Mouse (Mus musculus) liver, embryonic 13.5 days (tissue): ENCODE data around the gene Gm10912. TPM values are rescaled to one million over a fixed set of nuclear protein-coding genes. Genes with fewer than 3 reads are reported as not detected.
A peak's percentile ranks its signal among the peaks of the same experiment; 100 is the strongest.
"Not testable (repeated sequence)": the region's sequence is repeated elsewhere in the genome, so short reads cannot be mapped to it uniquely, and the experiment has no call there.

ENCODE experiments used
- ATAC-seq: fragments of 200-750 bp; cut with Nextera tagmentation; 2 replicates; pipeline ENCODE4 v1.8.0; 2017; ENCODE audit warnings: low read depth, mild to moderate bottlenecking, moderate number of reproducible peaks, moderate library complexity
- DNase-seq: peaks from one replicate; pipeline ENCODE4 v3.0.0; 2022
- H3K27ac ChIP-seq: fragments of 300-500 bp; sonication (generic); 2 replicates; pipeline ENCODE4 v1.5.1; 2015; ENCODE audit warnings: moderate library complexity, mild to moderate bottlenecking, inconsistent platforms
- H3K27me3 ChIP-seq: fragments of 300-500 bp; sonication (generic); 2 replicates; pipeline ENCODE4 v1.6.1; 2015; ENCODE audit warnings: mild to moderate bottlenecking, inconsistent platforms
- H3K36me3 ChIP-seq: fragments of 300-500 bp; sonication (generic); 2 replicates; pipeline ENCODE4 v1.6.1; 2015; ENCODE audit warnings: mild to moderate bottlenecking, inconsistent platforms
- H3K4me1 ChIP-seq: fragments of 300-500 bp; sonication (generic); replicated peaks from 2 replicates; pipeline ENCODE4 v1.6.1; 2015; ENCODE audit warnings: inconsistent platforms
- H3K4me2 ChIP-seq: fragments of 300-500 bp; sonication (generic); 2 replicates; pipeline ENCODE4 v1.6.1; 2015; ENCODE audit warnings: inconsistent platforms, mild to moderate bottlenecking, moderate library complexity
- H3K4me3 ChIP-seq: fragments of 300-500 bp; sonication (generic); replicated peaks from 2 replicates; pipeline ENCODE4 v1.5.1; 2015; ENCODE audit warnings: mild to moderate bottlenecking, inconsistent platforms
- H3K9ac ChIP-seq: fragments of 300-500 bp; sonication (generic); 2 replicates; pipeline ENCODE4 v1.6.1; 2015; ENCODE audit warnings: mild to moderate bottlenecking, inconsistent platforms
- H3K9me3 ChIP-seq: fragments of 300-500 bp; sonication (generic); replicated peaks from 2 replicates; pipeline ENCODE4 v1.6.1; 2016; ENCODE audit warnings: inconsistent platforms
- WGBS: fragments of 180-500 bp; shearing (Covaris S2); methylation state at CpG from one replicate; pipeline ENCODE4 v1.1.7; 2015; ENCODE audit not compliant: insufficient replicate concordance; 5-methylcytosine and 5-hydroxymethylcytosine counted together
- polyA plus RNA-seq: library from polyadenylated mRNA; unstranded; fragments of >200 nt; fragmentation: Nextera tagmentation; extraction: Ambion mirVana; gene quantifications from 2 replicates; pipeline ENCODE4 v1.2.1, GENCODE M21; 2015

Gene Gm10912
- polyA plus RNA-seq: 0.06 TPM in 1 of 2 replicates, not detected in the other

DNA sequence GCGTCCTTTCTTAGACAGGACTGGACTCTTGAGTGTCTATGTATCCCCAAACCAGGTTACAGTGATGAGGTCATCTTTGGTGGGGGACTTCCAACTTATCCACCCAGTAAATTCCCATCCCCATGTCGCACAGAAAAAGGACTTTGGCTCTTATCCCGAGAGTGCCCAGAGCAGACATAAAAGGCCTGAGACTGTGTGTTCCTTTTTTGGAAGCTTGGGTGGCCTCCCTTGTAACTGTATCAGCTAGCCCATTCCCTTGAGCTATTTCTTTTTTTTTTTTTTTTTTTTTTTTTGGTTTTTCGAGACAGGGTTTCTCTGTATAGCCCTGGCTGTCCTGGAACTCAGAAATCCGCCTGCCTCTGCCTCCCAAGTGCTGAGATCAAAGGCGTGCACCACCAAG, at the start of gene Gm10912:
Gm10912 (plus strand) TSS at position 301 of the 400 bp plus-strand sequence.
- DNase-seq, H3K9ac ChIP-seq, H3K9me3 ChIP-seq, H3K4me2 ChIP-seq, H3K4me3 ChIP-seq, ATAC-seq, H3K27me3 ChIP-seq: not testable (repeated sequence)
- Histone ChIP-seq H3K27ac (peak within 1 kb of the TSS; percentile 16), H3K4me1 (peaks cover 64% of the 10 kb centered on the region), H3K36me3 (peaks cover 25% of the 10 kb centered on the region)
- 79% methylated on average over 6 of the region's 6 CpGs for WGBS

DNA sequence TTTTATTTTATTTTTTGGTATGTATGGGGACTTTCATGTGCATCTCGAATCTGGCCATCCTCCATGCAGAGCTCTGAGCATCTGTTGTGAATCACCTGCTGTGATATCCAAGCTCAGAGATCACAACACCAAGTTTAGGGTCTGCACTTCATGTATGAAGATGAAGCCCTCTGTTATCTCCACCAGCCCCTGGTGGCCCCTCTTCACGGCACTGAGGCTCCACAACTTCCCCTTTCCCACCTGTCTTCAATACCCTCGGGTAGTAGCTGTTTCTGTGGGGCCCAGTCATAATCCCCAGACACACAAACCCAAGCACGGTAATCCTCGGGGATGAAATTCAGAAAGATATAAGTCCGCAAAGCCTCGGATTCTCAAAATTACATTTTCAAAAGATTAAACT, 42.5 kb upstream of the Gm10912 start:
- no peaks in the 10 kb centered on the region for H3K36me3 ChIP-seq
- WGBS: 60% methylated on average over 7 of the region's 7 CpGs
- peaks cover 7% of the 10 kb centered on the region for H3K4me1 ChIP-seq
- ATAC-seq (no peak), DNase-seq (no peak)
- H3K9me3 ChIP-seq: peaks cover 6% of the 10 kb centered on the region; the same call in 1 of the 2 replicates
- H3K4me2 ChIP-seq: no peak overlapping the region
- no peak overlapping the region for H3K9ac ChIP-seq
- H3K4me3 ChIP-seq: no peak overlapping the region
- peaks cover 2% of the 10 kb centered on the region; the same call in 1 of the 2 replicates for H3K27me3 ChIP-seq
- H3K27ac ChIP-seq: no peak overlapping the region

DNA sequence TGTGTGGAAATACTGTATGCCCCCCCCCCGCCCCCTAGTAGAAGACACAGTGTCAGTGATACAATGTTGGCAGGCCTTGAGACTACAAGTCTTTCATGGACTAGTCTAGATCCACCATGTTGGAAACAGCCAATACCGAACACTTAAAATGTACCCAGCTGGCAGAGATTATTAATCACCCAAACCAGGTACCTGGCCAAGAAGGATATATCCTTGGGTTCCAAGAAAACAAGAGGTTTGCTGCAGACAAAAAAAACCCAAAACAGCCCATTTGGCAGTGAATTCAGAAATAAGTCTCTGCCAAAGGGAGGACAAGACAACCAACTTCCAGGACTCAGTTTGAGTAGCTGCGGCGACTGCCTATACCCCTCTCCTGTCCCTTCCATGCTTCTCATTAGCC, 41.0 kb upstream of the Gm10912 start:
- Histone ChIP-seq H3K4me2 (no peak overlapping the region), H3K9ac (no peak overlapping the region), H3K27ac (no peak overlapping the region), H3K4me1 (peaks cover 19% of the 10 kb centered on the region), H3K27me3 (no peaks in the 10 kb centered on the region), H3K9me3 (peaks cover 6% of the 10 kb centered on the region; the same call in 1 of the 2 replicates), H3K4me3 (no peak overlapping the region), H3K36me3 (no peaks in the 10 kb centered on the region)
- 84% methylated on average over 4 of the region's 4 CpGs for WGBS
- DNase-seq (no peak), ATAC-seq (no peak)

DNA sequence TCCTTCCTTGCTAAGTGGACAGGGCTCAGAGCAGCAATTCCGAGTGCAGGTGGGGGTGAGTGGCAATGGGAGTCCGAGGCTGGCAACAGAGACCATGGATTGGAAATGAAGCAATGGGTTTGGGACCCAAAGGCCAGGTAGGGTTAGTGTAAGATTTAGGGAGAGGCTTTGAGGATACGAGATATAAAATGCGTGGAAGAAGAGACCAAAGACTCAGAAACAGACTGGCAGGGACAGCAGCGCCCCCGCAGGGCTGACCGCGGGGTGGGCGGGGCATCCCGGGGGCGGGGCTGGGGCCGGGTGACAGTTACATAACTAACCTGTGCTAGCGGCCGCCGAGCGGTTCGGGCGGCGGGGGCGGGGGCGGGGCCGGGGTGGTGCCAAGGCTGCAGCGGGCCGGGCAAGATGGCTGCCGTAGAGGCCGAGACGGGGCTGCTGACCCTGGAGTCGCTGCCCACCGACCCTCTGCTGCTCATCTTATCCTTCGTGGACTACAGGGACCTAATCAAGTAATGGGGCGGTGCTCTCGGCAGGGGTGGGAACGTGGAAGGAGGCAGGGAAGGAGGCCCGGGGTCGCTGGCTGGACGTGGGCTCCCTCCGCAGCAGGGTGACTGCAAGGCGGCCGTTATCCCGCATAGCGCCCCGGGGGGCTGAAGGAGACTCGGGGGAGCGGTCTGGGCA, 38.0 kb upstream of the Gm10912 start, which contains the start of gene Fbxo3:
Fbxo3 (plus strand) TSS at position 264 of the 681 bp plus-strand sequence.
- Histone ChIP-seq H3K4me2 (peak within 1 kb of the TSS; percentile 69), H3K9me3 (peaks cover 6% of the 10 kb centered on the region; the same call in 1 of the 2 replicates), H3K27ac (peak within 1 kb of the TSS; percentile 91), H3K4me1 (peaks cover 34% of the 10 kb centered on the region), H3K27me3 (no peaks in the 10 kb centered on the region), H3K9ac (peak within 1 kb of the TSS; percentile 99), H3K36me3 (peaks cover 18% of the 10 kb centered on the region), H3K4me3 (peak within 1 kb of the TSS; percentile 86)
- WGBS: under 1% methylated on average over 42 of the region's 44 CpGs
- ATAC-seq: peak; percentile 92
- peak; percentile 87 for DNase-seq

DNA sequence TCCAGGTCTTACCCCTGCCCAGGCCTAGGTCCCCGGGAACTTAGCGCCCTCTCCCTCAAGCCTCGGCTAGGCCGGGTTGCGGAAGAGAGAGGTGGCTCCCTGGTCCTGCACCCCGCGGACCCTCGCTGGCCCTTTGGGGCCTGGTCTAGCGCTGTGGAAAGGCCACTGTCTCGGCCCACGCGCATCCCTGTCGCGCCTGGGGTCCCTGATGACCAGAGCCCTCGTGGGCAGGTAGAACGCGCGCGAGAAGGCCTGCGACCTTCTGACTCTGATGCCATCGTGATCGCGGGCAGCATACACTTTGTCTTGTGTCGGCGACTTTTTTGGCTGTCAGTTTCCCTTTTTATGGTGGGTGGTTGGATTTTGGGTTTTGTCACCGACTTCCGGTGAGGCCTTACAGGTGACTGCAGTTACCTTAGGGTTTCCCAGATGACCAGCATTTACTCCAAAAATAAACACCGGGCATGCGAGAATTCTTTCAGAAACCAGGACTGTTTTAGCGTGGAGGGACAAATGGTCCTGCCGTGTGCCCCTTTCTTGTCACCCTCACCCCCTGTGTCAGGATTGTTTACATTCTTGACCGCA, 37.4 kb upstream of the Gm10912 start, which contains the start of gene 4931422A03Rik:
4931422A03Rik (minus strand) TSS at position 223 of the 585 bp plus-strand sequence.
- WGBS: under 1% methylated on average over 32 of the region's 32 CpGs
- DNase-seq: peak; percentile 32
- peaks cover 5% of the 10 kb centered on the region; the same call in 1 of the 2 replicates for H3K9me3 ChIP-seq

DNA sequence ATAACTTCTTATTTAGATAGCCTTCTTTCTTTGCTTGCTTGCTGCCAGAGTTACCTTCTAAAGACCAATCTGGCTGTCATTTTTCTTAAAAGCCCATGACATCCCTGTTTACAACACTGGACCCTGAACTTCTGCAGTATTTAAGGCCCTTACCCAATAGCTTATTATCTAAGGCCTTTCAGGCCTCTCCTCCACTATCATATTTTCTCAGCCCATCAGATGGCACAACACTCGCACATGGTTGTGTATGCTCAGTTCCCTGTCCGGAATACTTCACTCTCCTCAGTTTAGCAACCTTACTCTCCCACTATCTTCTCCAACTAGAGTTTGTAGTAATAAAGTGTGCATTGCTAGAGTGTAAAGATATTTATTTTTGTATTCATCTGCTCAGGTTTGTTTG, 36.6 kb upstream of the Gm10912 start:
- Histone ChIP-seq H3K27ac (peak overlapping the region; percentile 91), H3K36me3 (peaks cover 30% of the 10 kb centered on the region), H3K27me3 (no peaks in the 10 kb centered on the region), H3K4me2 (peak overlapping the region; percentile 69), H3K9me3 (no peaks in the 10 kb centered on the region), H3K4me3 (peak overlapping the region; percentile 86), H3K4me1 (peaks cover 34% of the 10 kb centered on the region), H3K9ac (peak overlapping the region; percentile 99)
- DNase-seq (peak; percentile 45), ATAC-seq (peak; percentile 76)
- 13% methylated on average over 2 of the region's 2 CpGs for whole genome bisulfite sequencing

More for the DNA sequence above, 37.4 kb upstream of the Gm10912 start, which contains the start of gene 4931422A03Rik:
- Histone ChIP-seq H3K4me2 (peak within 1 kb of the TSS; percentile 69), H3K4me1 (peaks cover 34% of the 10 kb centered on the region), H3K27me3 (no peaks in the 10 kb centered on the region), H3K4me3 (peak within 1 kb of the TSS; percentile 86), H3K36me3 (peaks cover 22% of the 10 kb centered on the region), H3K27ac (peak within 1 kb of the TSS; percentile 91), H3K9ac (peak within 1 kb of the TSS; percentile 99)
- peak; percentile 42 for ATAC-seq

DNA sequence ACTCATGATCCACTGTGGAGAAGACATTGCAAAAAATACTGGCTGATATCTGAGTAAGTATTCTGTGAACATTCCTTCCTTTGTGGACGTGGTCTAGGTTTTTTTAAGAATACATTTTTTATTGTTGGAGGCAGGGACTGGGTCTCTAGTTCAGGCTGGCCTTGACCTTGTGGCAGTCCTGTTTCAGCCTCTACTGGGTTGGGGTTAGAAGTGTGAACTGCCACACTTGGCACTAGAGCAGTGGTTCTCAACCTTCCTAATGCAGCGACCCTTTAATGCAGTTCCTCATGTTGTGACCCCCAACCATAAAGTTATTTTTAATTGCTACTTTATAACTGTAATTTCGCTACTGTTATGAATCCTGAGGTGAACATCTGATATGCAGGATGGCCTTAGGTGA, 35.2 kb upstream of the Gm10912 start:
- peak overlapping the region; percentile 69 for H3K4me2 ChIP-seq
- H3K9ac ChIP-seq: peak overlapping the region; percentile 99; the same call in 1 of the 2 replicates
- no peak for DNase-seq
- H3K4me1 ChIP-seq: peaks cover 37% of the 10 kb centered on the region
- peak overlapping the region; percentile 91 for H3K27ac ChIP-seq
- WGBS: 77% methylated on average over 3 of the region's 3 CpGs
- no peak for ATAC-seq
- peaks cover 41% of the 10 kb centered on the region for H3K36me3 ChIP-seq
- H3K9me3 ChIP-seq: no peaks in the 10 kb centered on the region
- H3K27me3 ChIP-seq: no peaks in the 10 kb centered on the region
- H3K4me3 ChIP-seq: peak overlapping the region; percentile 86; the same call in 1 of the 2 replicates

DNA sequence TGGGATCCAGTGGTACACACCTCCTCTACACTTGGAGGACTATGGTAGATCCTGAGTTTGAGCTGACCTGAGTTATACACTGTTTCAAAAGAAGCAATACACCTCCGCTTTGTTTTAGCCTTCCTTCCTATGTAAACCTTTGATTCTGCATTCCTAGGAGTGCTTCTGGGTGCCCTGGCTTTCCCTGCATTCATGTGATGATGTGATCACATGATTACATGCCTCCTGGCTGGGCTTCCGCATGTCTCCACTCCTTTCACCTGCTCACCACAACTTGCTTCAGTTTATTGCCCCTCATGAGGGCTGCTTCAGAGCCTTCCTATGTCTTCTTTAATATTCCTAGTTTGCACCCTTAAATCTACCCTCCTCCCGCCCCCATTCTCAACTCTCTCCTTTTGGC, 33.6 kb upstream of the Gm10912 start:
- Histone ChIP-seq H3K9ac (no peak overlapping the region; the same call in 1 of the 2 replicates), H3K36me3 (peaks cover 56% of the 10 kb centered on the region), H3K4me1 (peaks cover 41% of the 10 kb centered on the region), H3K4me2 (no peak overlapping the region), H3K27me3 (no peaks in the 10 kb centered on the region), H3K4me3 (no peak overlapping the region), H3K9me3 (no peaks in the 10 kb centered on the region), H3K27ac (peak overlapping the region; percentile 34; the same call in 1 of the 2 replicates)
- no peak for DNase-seq
- ATAC-seq: no peak
- 90% methylated on average over 3 of the region's 3 CpGs for WGBS

DNA sequence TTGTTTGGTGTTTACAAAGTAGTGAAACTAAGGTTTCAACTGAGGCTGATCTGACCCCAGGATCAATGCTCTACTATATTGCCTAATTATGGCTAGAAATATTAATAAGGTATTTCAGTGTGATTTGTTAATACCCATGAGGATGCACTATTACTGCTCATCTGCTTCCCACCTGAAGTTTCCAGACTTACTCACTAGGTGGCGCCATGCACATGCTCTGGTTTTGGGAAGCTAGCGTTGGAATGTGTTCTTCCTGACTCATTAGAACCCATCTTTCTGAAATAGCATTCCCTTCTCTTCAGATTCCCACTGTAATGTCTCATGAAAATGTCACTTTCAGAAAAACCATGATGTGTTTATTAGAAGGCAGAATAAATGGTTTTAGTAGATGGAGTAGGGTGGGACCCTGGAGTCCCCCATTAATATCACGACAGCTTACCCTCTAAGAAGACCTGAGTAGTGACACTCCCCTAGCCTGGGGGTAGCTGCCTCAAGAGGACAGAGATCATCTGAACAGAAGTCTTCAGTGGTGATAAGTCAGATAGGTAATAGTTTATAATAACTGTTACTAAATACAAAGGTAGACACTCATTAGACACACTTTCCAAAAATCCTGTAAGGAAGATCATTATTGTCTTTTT, 30.7 kb upstream of the Gm10912 start:
- Histone ChIP-seq H3K4me3 (no peak overlapping the region), H3K9me3 (no peaks in the 10 kb centered on the region), H3K27me3 (no peaks in the 10 kb centered on the region), H3K27ac (no peak overlapping the region), H3K4me1 (peaks cover 22% of the 10 kb centered on the region), H3K4me2 (no peak overlapping the region), H3K36me3 (peaks cover 80% of the 10 kb centered on the region), H3K9ac (no peak overlapping the region)
- ATAC-seq: peak; percentile 63
- WGBS: 39% methylated on average over 3 of the region's 3 CpGs
- peak; percentile 40 for DNase-seq

DNA sequence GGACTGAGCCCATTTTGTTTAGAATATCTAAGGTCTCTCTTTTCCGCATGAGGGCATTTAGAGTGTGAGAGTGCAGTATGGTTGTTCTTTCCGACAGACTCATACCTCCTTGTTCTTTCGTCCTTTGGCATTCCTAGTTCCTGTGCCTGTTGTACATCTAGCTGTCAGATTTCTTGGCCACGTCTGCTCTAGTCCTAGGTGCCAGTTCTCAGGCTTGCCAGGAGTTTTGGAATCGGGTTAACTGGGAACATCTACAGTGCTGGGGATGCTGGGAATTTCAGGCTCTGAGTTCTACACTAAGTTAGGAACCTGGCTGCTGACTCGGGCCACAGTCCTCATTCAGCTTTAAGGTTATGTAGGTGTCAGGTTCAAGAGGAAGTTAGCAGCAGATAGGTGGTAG, 30.0 kb upstream of the Gm10912 start:
- ATAC-seq: no peak

DNA sequence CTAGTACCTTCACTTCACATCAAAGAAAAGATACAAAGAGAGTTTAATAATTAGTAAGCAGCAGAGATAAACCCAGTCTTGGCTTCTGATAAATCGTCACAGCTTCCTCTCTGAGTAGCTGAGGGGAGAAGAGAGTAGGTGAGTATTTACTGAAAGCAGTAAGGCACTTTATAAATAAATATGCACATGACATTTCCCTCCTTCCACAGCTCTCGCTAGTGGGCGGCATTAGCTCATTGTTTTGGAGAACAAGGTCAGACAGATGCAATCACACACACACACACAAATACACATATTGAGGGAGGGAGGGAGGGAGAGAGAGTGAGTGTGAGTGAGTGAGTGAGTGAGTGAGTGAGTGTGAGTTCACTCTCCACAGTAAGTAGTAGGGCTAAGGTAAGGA, 29.3 kb upstream of the Gm10912 start:
- H3K4me3 ChIP-seq: no peak overlapping the region
- ATAC-seq (no peak), DNase-seq (no peak)
- peaks cover 22% of the 10 kb centered on the region for H3K4me1 ChIP-seq
- no peaks in the 10 kb centered on the region for H3K27me3 ChIP-seq
- WGBS: 76% methylated on average over 3 of the region's 3 CpGs
- peaks cover 82% of the 10 kb centered on the region for H3K36me3 ChIP-seq
- no peak overlapping the region for H3K4me2 ChIP-seq
- peak overlapping the region; percentile 58 for H3K27ac ChIP-seq
- H3K9me3 ChIP-seq: no peaks in the 10 kb centered on the region
- no peak overlapping the region for H3K9ac ChIP-seq

More for the DNA sequence above, 30.0 kb upstream of the Gm10912 start:
- Histone ChIP-seq H3K4me1 (peaks cover 20% of the 10 kb centered on the region), H3K36me3 (peaks cover 82% of the 10 kb centered on the region), H3K4me3 (no peak overlapping the region), H3K27ac (peak overlapping the region; percentile 58), H3K9ac (no peak overlapping the region), H3K9me3 (no peaks in the 10 kb centered on the region), H3K4me2 (no peak overlapping the region), H3K27me3 (no peaks in the 10 kb centered on the region)
- WGBS: 81% methylated on average over 6 of the region's 6 CpGs
- DNase-seq: no peak
